ENCODE assay signal across 16 mouse cellular contexts in genomic region chr2:152189640-152190039, GRCm38 (mm10). TPM values are rescaled to one million over a fixed set of nuclear protein-coding genes. Genes with fewer than 3 reads are reported as not detected.
DNase-seq lines count a peak whose midpoint lies in the region; ATAC-seq lines count a peak whose summit lies in the region.
"Had no signal": no experiment of that assay in that cellular context is flagged by ENCODE, and none has a peak within 500 bp of the region (broad histone marks: within the 10 kb centered on the region; RNA-seq: fewer than 3 reads in every experiment).

No protein-coding gene starts in this region.

- peak overlapping the region; percentile 62 for H3K27ac ChIP-seq in lung, embryonic 16.5 days (ENCODE audit: low read length)
- H3K27ac ChIP-seq in stomach, embryonic 16.5 days (ENCODE audit: low read length), result no peak overlapping the region; the same call in 1 of the 2 replicates
- H3K27ac ChIP-seq: forebrain, embryonic 12.5 days; hindbrain, embryonic 12.5 days; left cerebral cortex, adult 2 months; stomach, embryonic 15.5 days had no signal

- peak; percentile 85 for ATAC-seq in lung, embryonic 16.5 days (ENCODE audit: low read depth)
- peak; percentile 61; the same call in 1 of the 2 replicates for ATAC-seq in stomach, embryonic 16.5 days (ENCODE audit: insufficient read depth, low FRiP score)
- no peak for ATAC-seq in erythroblast, adult 5-6 weeks (replicated peaks; ENCODE audit: low FRiP score, poor library complexity, severe bottlenecking)
- ATAC-seq: liver, postnatal 0 days; Patski had no signal

- no peak overlapping the region for H3K4me2 ChIP-seq in lung, embryonic 16.5 days (ENCODE audit: low read depth, low read length)
- H3K4me2 ChIP-seq in stomach, embryonic 16.5 days (ENCODE audit: low read depth, low read length), result no peak overlapping the region
- H3K4me2 ChIP-seq: forebrain, embryonic 12.5 days; hindbrain, embryonic 12.5 days; stomach, embryonic 15.5 days had no signal

- no peaks in the 10 kb centered on the region for H3K27me3 ChIP-seq in lung, embryonic 16.5 days (ENCODE audit: control insufficient read depth, insufficient read depth, low read depth, low read length)
- H3K27me3 ChIP-seq in stomach, embryonic 16.5 days (ENCODE audit: control insufficient read depth, insufficient read depth, low read length), result no peaks in the 10 kb centered on the region
- H3K27me3 ChIP-seq: forebrain, embryonic 12.5 days; hindbrain, embryonic 12.5 days; stomach, embryonic 15.5 days had no signal

- no peak overlapping the region for H3K4me3 ChIP-seq in lung, embryonic 16.5 days (ENCODE audit: low read length)
- no peak overlapping the region for H3K4me3 ChIP-seq in stomach, embryonic 16.5 days (replicated peaks; ENCODE audit: low read length)
- H3K4me3 ChIP-seq: forebrain, embryonic 12.5 days; hindbrain, embryonic 12.5 days; left cerebral cortex, adult 2 months; stomach, embryonic 15.5 days had no signal

- H3K9me3 ChIP-seq in lung, embryonic 16.5 days (ENCODE audit: control insufficient read depth, low read length), result no peaks in the 10 kb centered on the region
- no peaks in the 10 kb centered on the region for H3K9me3 ChIP-seq in stomach, embryonic 16.5 days (replicated peaks; ENCODE audit: control insufficient read depth, low read length)
- H3K9me3 ChIP-seq: forebrain, embryonic 12.5 days; hindbrain, embryonic 12.5 days; stomach, embryonic 15.5 days had no signal

- H3K9ac ChIP-seq in lung, embryonic 16.5 days (ENCODE audit: low read length), result no peak overlapping the region
- H3K9ac ChIP-seq in stomach, embryonic 16.5 days (ENCODE audit: low read length), result no peak overlapping the region
- H3K9ac ChIP-seq: forebrain, embryonic 12.5 days; hindbrain, embryonic 12.5 days; liver, postnatal 0 days; stomach, embryonic 15.5 days had no signal

- DNase-seq in adrenal gland, postnatal 25 days, result peak; percentile 12
- no peak for DNase-seq in adrenal gland, adult 8-10 months
- no peak for DNase-seq in lung, postnatal 25 days (ENCODE audit: low spot score)
- peak; percentile 52 to 66 for DNase-seq in heart, postnatal 14 days
- no peak for DNase-seq in layer of hippocampus, adult 8-10 months (ENCODE audit: low spot score in 2 of 2)
- DNase-seq: cerebellum, postnatal 25 days; liver, postnatal 0 days; retina, postnatal 1 day had no signal

- intact Hi-C loops in heart, postnatal 14 days (cut with DNase I), result loop anchor here (2.0 kb wide), 1 partner anchor 39 kb away; no protein-coding TSS in a partner anchor

- H3K4me1 ChIP-seq in lung, embryonic 16.5 days (replicated peaks; ENCODE audit: control insufficient read depth, insufficient read depth, low read length), result no peaks in the 10 kb centered on the region
- no peaks in the 10 kb centered on the region for H3K4me1 ChIP-seq in stomach, embryonic 16.5 days (ENCODE audit: control insufficient read depth, insufficient read depth, low read length)
- H3K4me1 ChIP-seq: forebrain, embryonic 12.5 days; stomach, embryonic 15.5 days had no signal

- H3K36me3 ChIP-seq in lung, embryonic 16.5 days (ENCODE audit: control insufficient read depth, insufficient read depth, low read length), result no peaks in the 10 kb centered on the region
- H3K36me3 ChIP-seq in stomach, embryonic 16.5 days (ENCODE audit: control insufficient read depth, insufficient read depth, low read length), result no peaks in the 10 kb centered on the region
- H3K36me3 ChIP-seq: forebrain, embryonic 12.5 days; hindbrain, embryonic 12.5 days; stomach, embryonic 15.5 days had no signal

- WGBS in lung, embryonic 16.5 days, result 61% methylated on average over 9 of the region's 9 CpGs
- WGBS in stomach, embryonic 16.5 days, result 62% methylated on average over 9 of the region's 9 CpGs

RNA-seq across cellular contexts. Expression of gene Csnk2a1, which starts 37.0 kb away (rescaled TPM):
- 107 and 109 TPM in 2 replicates for total RNA-seq in adrenal gland, postnatal 25 days (2021)
- total RNA-seq in adrenal gland, adult 8-10 months (2022), result 100 to 1,000 TPM in 3 of 4 experiments, 10 to 100 TPM in 1; 91.6 to 116 (median 107) TPM
- polyA plus RNA-seq in lung, embryonic 16.5 days (2015; fragmentation: Nextera tagmentation; extraction: Ambion mirVana), result 79.4 and 84.4 TPM in 2 replicates
- total RNA-seq in heart, postnatal 14 days (2021), result 100 to 1,000 TPM in 1 of 2 experiments, 10 to 100 TPM in 1; 98.1 to 101 TPM
- polyA plus RNA-seq in stomach, embryonic 16.5 days (2015; fragmentation: Nextera tagmentation; extraction: Ambion mirVana), result 74.1 and 78.3 TPM in 2 replicates
- total RNA-seq in layer of hippocampus, adult 8-10 months (2022), result 10 to 100 TPM; 88.7 to 96.2 (median 93.5) TPM
- total RNA-seq in erythroblast, adult 5-6 weeks (2015; ENCODE audit: low replicate concordance), result 25.3 and 32.5 TPM in 2 replicates
- total RNA-seq in erythroblast, adult 5-6 weeks (2017; ENCODE audit: low replicate concordance), result 31.9 and 41.4 TPM in 2 replicates

RNA-seq across cellular contexts. Expression of gene Tcf15, which starts 46.3 kb away (rescaled TPM):
- total RNA-seq in adrenal gland, postnatal 25 days (2021), result 3.6 and 5.0 TPM in 2 replicates
- total RNA-seq in adrenal gland, adult 8-10 months (2022), result 1 to 10 TPM; 1.5 to 4.1 (median 3.0) TPM
- 4.7 and 6.1 TPM in 2 replicates for polyA plus RNA-seq in lung, embryonic 16.5 days (2015; fragmentation: Nextera tagmentation; extraction: Ambion mirVana)
- total RNA-seq in heart, postnatal 14 days (2021), result 10 to 100 TPM; 40.0 to 43.0 TPM
- 3.0 and 5.7 TPM in 2 replicates for polyA plus RNA-seq in stomach, embryonic 16.5 days (2015; fragmentation: Nextera tagmentation; extraction: Ambion mirVana)
- 1 to 10 TPM; 2.0 to 3.9 (median 2.7) TPM for total RNA-seq in layer of hippocampus, adult 8-10 months (2022)
- total RNA-seq in erythroblast, adult 5-6 weeks (2015; ENCODE audit: low replicate concordance), result not detected in 2 replicates
- not detected in 2 replicates for total RNA-seq in erythroblast, adult 5-6 weeks (2017; ENCODE audit: low replicate concordance)
- polyA plus RNA-seq: Patski had no signal

Comparison
In these comparisons a context has a peak if more than half of its experiments do, and no peak if none do; other contexts are left out.
1. DNase-seq: peak in adrenal gland, postnatal 25 days (single experiment) and heart, postnatal 14 days (2 of 2); none in adrenal gland, adult 8-10 months (single experiment), lung, postnatal 25 days (single experiment) and layer of hippocampus, adult 8-10 months (0 of 2).